In the genomic region with DNA sequence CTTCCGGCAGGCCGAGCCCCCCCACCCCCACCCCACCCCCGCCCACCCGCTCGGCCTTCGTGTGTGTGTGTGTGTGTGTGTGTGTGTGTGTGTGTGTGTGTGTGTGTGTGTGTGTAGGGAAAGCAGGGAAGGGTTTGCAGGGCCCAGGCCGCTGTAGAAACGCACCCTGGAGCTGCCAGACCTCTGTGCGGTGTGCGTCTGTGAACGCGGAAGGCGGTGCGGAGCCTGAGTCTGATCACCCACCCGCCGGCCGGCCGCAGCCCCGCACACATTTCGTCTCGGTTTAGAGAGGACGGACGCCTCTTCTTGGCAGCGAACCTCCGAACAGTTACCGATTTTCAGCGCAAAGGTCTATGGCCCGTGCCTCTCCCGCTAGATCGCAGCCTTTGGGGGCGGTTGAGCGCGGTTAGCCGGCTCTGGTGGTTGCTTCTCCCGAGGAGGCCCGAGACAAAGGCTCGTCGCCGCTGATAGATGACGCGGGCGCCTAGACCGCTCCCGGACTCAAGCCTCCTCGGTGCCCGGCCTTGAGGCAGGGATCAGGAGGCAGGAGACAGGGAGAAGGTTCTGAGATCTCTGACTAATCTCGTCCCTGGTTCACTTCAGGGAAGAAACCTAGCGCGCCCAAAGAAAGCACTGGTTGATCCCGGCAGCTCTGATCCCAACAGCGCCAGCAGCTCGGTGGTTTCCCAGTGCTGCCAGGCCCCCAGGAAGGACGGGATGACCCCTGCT, we compare ENCODE assay signal across 10 mouse cellular contexts. TPM values are rescaled to one million over a fixed set of nuclear protein-coding genes. Genes with fewer than 3 reads are reported as not detected.
DNase-seq lines count a peak whose midpoint lies in the region; ATAC-seq and TF ChIP-seq lines count a peak whose summit lies in the region.
"Had no signal": no experiment of that assay in that cellular context is flagged by ENCODE, and none has a peak within 500 bp of the region (broad histone marks: within the 10 kb centered on the region; RNA-seq: fewer than 3 reads in every experiment).

No protein-coding gene starts in this region.

- H3K27ac ChIP-seq in heart, embryonic 15.5 days, result no peak overlapping the region
- H3K27ac ChIP-seq in ES-Bruce4 (ENCODE audit: insufficient read depth, low read length), result no peak overlapping the region
- no peak overlapping the region for H3K27ac ChIP-seq in forebrain, embryonic 16.5 days (ENCODE audit: low read length)
- no peak overlapping the region for H3K27ac ChIP-seq in limb, embryonic 15.5 days
- no peak overlapping the region for H3K27ac ChIP-seq in cerebellum, adult 2 months (ENCODE audit: insufficient read depth, low read length)

- peak overlapping the region; percentile 55 for H3K4me2 ChIP-seq in heart, embryonic 15.5 days
- H3K4me2 ChIP-seq in forebrain, embryonic 16.5 days (ENCODE audit: low read length), result peak overlapping the region; percentile 27
- H3K4me2 ChIP-seq in limb, embryonic 15.5 days, result peak overlapping the region; percentile 48

- H3K4me3 ChIP-seq in heart, embryonic 15.5 days, result peak overlapping the region; percentile 35
- H3K4me3 ChIP-seq in ES-Bruce4 (ENCODE audit: low read depth, low read length), result peak overlapping the region; percentile 20
- H3K4me3 ChIP-seq in forebrain, embryonic 16.5 days (replicated peaks; ENCODE audit: low read length), result peak overlapping the region; percentile 13
- H3K4me3 ChIP-seq in limb, embryonic 15.5 days, result peak overlapping the region; percentile 33
- H3K4me3 ChIP-seq in cerebellum, adult 2 months (replicated peaks; ENCODE audit: insufficient read depth, low read depth, low read length), result no peak overlapping the region

- peak; percentile 52 for TF ChIP-seq CTCF in ES-Bruce4 (IDR thresholded peaks at IDR 0.05; ENCODE audit: low read depth, low read length)
- TF ChIP-seq CTCF in cerebellum, adult 2 months (IDR thresholded peaks at IDR 0.05; ENCODE audit: borderline replicate concordance, insufficient read depth, low read depth, low read length), result no peak

- DNase-seq in heart, postnatal 25 days (ENCODE audit: low spot score), result no peak
- DNase-seq in urinary bladder, postnatal 4 days (ENCODE audit: low spot score in 2 of 2), result no peak
- DNase-seq in left cerebral cortex, adult 9 months (ENCODE audit: low spot score in 2 of 2), result no peak
- DNase-seq in cerebellum, adult 2 months, result no peak

- H3K9ac ChIP-seq in heart, embryonic 15.5 days, result 0 out of 2 replicates have a peak overlapping the region, but pooled peaks have one; percentile 15
- H3K9ac ChIP-seq in ES-Bruce4 (ENCODE audit: low read depth, poor library complexity, severe bottlenecking), result peak overlapping the region; percentile 13; the same call in 1 of the 2 replicates
- no peak overlapping the region for H3K9ac ChIP-seq in forebrain, embryonic 16.5 days (replicated peaks; ENCODE audit: low read depth, low read length)
- H3K9ac ChIP-seq in limb, embryonic 15.5 days, result no peak overlapping the region

- no peaks in the 10 kb centered on the region for H3K36me3 ChIP-seq in heart, embryonic 15.5 days
- no peaks in the 10 kb centered on the region for H3K36me3 ChIP-seq in ES-Bruce4 (ENCODE audit: control insufficient read depth, insufficient read depth, low read length, poor library complexity, severe bottlenecking)
- no peaks in the 10 kb centered on the region for H3K36me3 ChIP-seq in forebrain, embryonic 16.5 days (ENCODE audit: control insufficient read depth, insufficient read depth)
- H3K36me3 ChIP-seq in limb, embryonic 15.5 days, result no peaks in the 10 kb centered on the region

- no peaks in the 10 kb centered on the region for H3K9me3 ChIP-seq in heart, embryonic 15.5 days (replicated peaks)
- no peaks in the 10 kb centered on the region for H3K9me3 ChIP-seq in ES-Bruce4 (replicated peaks; ENCODE audit: control insufficient read depth, insufficient read depth, low read length, poor library complexity, severe bottlenecking)
- H3K9me3 ChIP-seq in forebrain, embryonic 16.5 days (ENCODE audit: control insufficient read depth, low read length), result no peaks in the 10 kb centered on the region
- no peaks in the 10 kb centered on the region for H3K9me3 ChIP-seq in limb, embryonic 15.5 days

- peaks cover 5% of the 10 kb centered on the region for H3K4me1 ChIP-seq in heart, embryonic 15.5 days (replicated peaks)
- H3K4me1 ChIP-seq in ES-Bruce4 (ENCODE audit: control insufficient read depth, insufficient read depth, low read length), result peaks cover 2% of the 10 kb centered on the region
- H3K4me1 ChIP-seq in forebrain, embryonic 16.5 days (replicated peaks; ENCODE audit: control insufficient read depth, insufficient read depth, low read length), result peaks cover 4% of the 10 kb centered on the region; the same call in 1 of the 2 replicates
- peaks cover 17% of the 10 kb centered on the region for H3K4me1 ChIP-seq in limb, embryonic 15.5 days
- no peaks in the 10 kb centered on the region for H3K4me1 ChIP-seq in cerebellum, adult 2 months (ENCODE audit: control insufficient read depth, insufficient read depth, low read length)

- intact Hi-C loops in heart, postnatal 25 days (cut with DNase I), result no loop called here

- no peak for ATAC-seq in heart, embryonic 15.5 days (replicated peaks; ENCODE audit: insufficient number of reproducible peaks, insufficient read depth, low FRiP score, low read depth)
- no peak for ATAC-seq in forebrain, embryonic 16.5 days
- no peak for ATAC-seq in limb, embryonic 15.5 days (ENCODE audit: insufficient number of reproducible peaks, low FRiP score, low TSS enrichment, low read depth)

- peaks cover 100% of the 10 kb centered on the region for H3K27me3 ChIP-seq in heart, embryonic 15.5 days
- peaks cover 25% of the 10 kb centered on the region for H3K27me3 ChIP-seq in ES-Bruce4 (ENCODE audit: control insufficient read depth, insufficient read depth, low read length, poor library complexity, severe bottlenecking)
- peaks cover 87% of the 10 kb centered on the region for H3K27me3 ChIP-seq in forebrain, embryonic 16.5 days (replicated peaks; ENCODE audit: control insufficient read depth, insufficient read depth, low read length)
- H3K27me3 ChIP-seq in limb, embryonic 15.5 days, result peaks cover 95% of the 10 kb centered on the region
- H3K27me3 ChIP-seq in cerebellum, adult 2 months (ENCODE audit: control insufficient read depth, insufficient read depth, low read length), result peaks cover 4% of the 10 kb centered on the region; the same call in 1 of the 2 replicates

- TF ChIP-seq EP300 in ES-Bruce4 (IDR thresholded peaks at IDR 0.05; ENCODE audit: insufficient read depth, low read depth, low read length), result no peak

- WGBS in heart, embryonic 15.5 days, result under 1% methylated on average over 49 of the region's 53 CpGs
- WGBS in forebrain, embryonic 16.5 days, result under 1% methylated on average over 53 of the region's 53 CpGs
- WGBS in limb, embryonic 15.5 days, result 2% methylated on average over 51 of the region's 53 CpGs
- 1% methylated on average over 53 of the region's 53 CpGs for WGBS in cerebellum, adult 2 months

- TF ChIP-seq POLR2A in ES-Bruce4 (IDR thresholded peaks at IDR 0.05; ENCODE audit: insufficient read depth, low read length), result no peak
- TF ChIP-seq POLR2A in cerebellum, adult 2 months (IDR thresholded peaks at IDR 0.05; ENCODE audit: borderline replicate concordance, insufficient read depth, low read length), result no peak

RNA-seq across cellular contexts. Expression of a gene that starts 6.3 kb away (rescaled TPM):
- not detected in 2 replicates for polyA plus RNA-seq in heart, embryonic 15.5 days (2015; fragmentation: Nextera tagmentation; extraction: Ambion mirVana)
- not detected for total RNA-seq in heart, postnatal 25 days (2021)
- polyA plus RNA-seq in ES-Bruce4 (2011; ENCODE audit: insufficient read depth, insufficient read length, low read depth, missing spikeins), result not detected in 2 replicates
- not detected in 2 replicates for polyA plus RNA-seq in forebrain, embryonic 16.5 days (2015; fragmentation: Nextera tagmentation; extraction: Ambion mirVana)
- 3.9 TPM in 2 replicates for polyA plus RNA-seq in limb, embryonic 15.5 days (2015; fragmentation: Nextera tagmentation; extraction: Ambion mirVana)
- polyA plus RNA-seq in cerebellum, adult 2 months (2012; rRNA removed), result not detected in 2 replicates
- total RNA-seq: hematopoietic stem cell, adult 5-6 weeks; MEL had no signal

RNA-seq across cellular contexts. Expression of a gene that starts 11.3 kb away (rescaled TPM):
- not detected in 2 replicates for polyA plus RNA-seq in heart, embryonic 15.5 days (2015; fragmentation: Nextera tagmentation; extraction: Ambion mirVana)
- total RNA-seq in heart, postnatal 25 days (2021), result not detected
- not detected in 2 replicates for polyA plus RNA-seq in ES-Bruce4 (2011; ENCODE audit: insufficient read depth, insufficient read length, low read depth, missing spikeins)
- polyA plus RNA-seq in forebrain, embryonic 16.5 days (2015; fragmentation: Nextera tagmentation; extraction: Ambion mirVana), result not detected in 2 replicates
- 1.5 and 1.7 TPM in 2 replicates for polyA plus RNA-seq in limb, embryonic 15.5 days (2015; fragmentation: Nextera tagmentation; extraction: Ambion mirVana)
- not detected in 2 replicates for polyA plus RNA-seq in cerebellum, adult 2 months (2012; rRNA removed)
- total RNA-seq: hematopoietic stem cell, adult 5-6 weeks; MEL had no signal

RNA-seq across cellular contexts. Expression of a gene that starts 22.0 kb away (rescaled TPM):
- not detected in 2 replicates for polyA plus RNA-seq in heart, embryonic 15.5 days (2015; fragmentation: Nextera tagmentation; extraction: Ambion mirVana)
- not detected for total RNA-seq in heart, postnatal 25 days (2021)
- 3.7 and 3.8 TPM in 2 replicates for polyA plus RNA-seq in ES-Bruce4 (2011; ENCODE audit: insufficient read depth, insufficient read length, low read depth, missing spikeins)
- not detected in 2 replicates for polyA plus RNA-seq in forebrain, embryonic 16.5 days (2015; fragmentation: Nextera tagmentation; extraction: Ambion mirVana)
- 7.7 and 7.9 TPM in 2 replicates for polyA plus RNA-seq in limb, embryonic 15.5 days (2015; fragmentation: Nextera tagmentation; extraction: Ambion mirVana)
- polyA plus RNA-seq in cerebellum, adult 2 months (2012; rRNA removed), result not detected in 2 replicates
- total RNA-seq: hematopoietic stem cell, adult 5-6 weeks; MEL had no signal

RNA-seq across cellular contexts. Expression of a gene that starts 23.7 kb away (rescaled TPM):
- 0.16 TPM in 1 of 2 replicates, not detected in the other for polyA plus RNA-seq in heart, embryonic 15.5 days (2015; fragmentation: Nextera tagmentation; extraction: Ambion mirVana)
- total RNA-seq in heart, postnatal 25 days (2021), result not detected
- not detected in 2 replicates for polyA plus RNA-seq in ES-Bruce4 (2011; ENCODE audit: insufficient read depth, insufficient read length, low read depth, missing spikeins)
- not detected in 2 replicates for polyA plus RNA-seq in forebrain, embryonic 16.5 days (2015; fragmentation: Nextera tagmentation; extraction: Ambion mirVana)
- polyA plus RNA-seq in limb, embryonic 15.5 days (2015; fragmentation: Nextera tagmentation; extraction: Ambion mirVana), result 5.6 and 6.0 TPM in 2 replicates
- polyA plus RNA-seq in cerebellum, adult 2 months (2012; rRNA removed), result not detected in 2 replicates
- total RNA-seq: hematopoietic stem cell, adult 5-6 weeks had no signal

RNA-seq across cellular contexts. Expression of a gene that starts 24.3 kb away (rescaled TPM):
- 0.42 and 0.80 TPM in 2 replicates for polyA plus RNA-seq in heart, embryonic 15.5 days (2015; fragmentation: Nextera tagmentation; extraction: Ambion mirVana)
- not detected for total RNA-seq in heart, postnatal 25 days (2021)
- not detected in 2 replicates for polyA plus RNA-seq in ES-Bruce4 (2011; ENCODE audit: insufficient read depth, insufficient read length, low read depth, missing spikeins)
- polyA plus RNA-seq in forebrain, embryonic 16.5 days (2015; fragmentation: Nextera tagmentation; extraction: Ambion mirVana), result not detected in 2 replicates
- polyA plus RNA-seq in limb, embryonic 15.5 days (2015; fragmentation: Nextera tagmentation; extraction: Ambion mirVana), result 2.3 TPM in 2 replicates
- polyA plus RNA-seq in cerebellum, adult 2 months (2012; rRNA removed), result 1.5 and 2.2 TPM in 2 replicates
- total RNA-seq: hematopoietic stem cell, adult 5-6 weeks had no signal

Comparison
In these comparisons a context has a peak if more than half of its experiments do, and no peak if none do; other contexts are left out.
1. H3K9ac ChIP-seq: peak in heart, embryonic 15.5 days (single experiment) and ES-Bruce4 (single experiment); none in forebrain, embryonic 16.5 days (single experiment) and limb, embryonic 15.5 days (single experiment).
2. Peak in every context shown above with its lines, with median percentiles within 50 percentile points of each other: H3K4me2 ChIP-seq.